Mouse (Mus musculus): ENCODE data around the gene Paqr8.

DNA sequence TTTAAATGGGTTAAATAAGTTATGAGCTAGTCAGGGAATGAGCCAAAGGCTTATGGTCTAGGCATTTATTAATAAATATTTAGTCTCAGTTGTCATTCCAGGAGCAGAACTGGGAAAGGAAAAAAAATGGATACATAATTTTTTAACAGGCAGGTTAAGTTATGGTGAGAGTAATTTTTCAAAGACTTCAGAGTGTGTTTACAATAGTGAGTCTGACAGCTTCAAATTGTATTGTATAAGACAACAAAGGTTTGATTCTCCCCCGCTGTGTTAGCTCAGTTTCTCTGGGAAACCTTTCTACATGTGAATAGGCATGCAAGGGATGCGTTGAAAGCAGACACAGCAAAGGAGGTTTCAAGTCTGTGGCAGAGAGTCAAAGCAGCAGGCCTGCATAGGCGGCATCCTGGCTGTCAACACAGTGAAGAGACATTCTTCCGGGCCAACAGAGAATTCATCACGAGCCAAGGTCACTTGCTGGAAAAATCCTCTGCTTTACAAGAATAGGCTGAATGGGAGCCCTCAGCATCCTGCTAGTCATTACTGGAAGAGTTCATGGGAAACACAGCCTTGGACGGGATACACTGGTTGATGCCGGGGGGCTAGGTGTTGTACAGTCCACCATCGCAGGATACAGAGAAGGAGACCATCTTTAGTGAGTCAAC, 23.0 kb upstream of the Paqr8 start:
- no peak for TF ChIP-seq CTCF (IDR thresholded peaks at IDR 0.05; ENCODE audit: low read depth, low read length)
- TF ChIP-seq POLR2A (IDR thresholded peaks at IDR 0.05; ENCODE audit: borderline replicate concordance, low read depth, low read length), result no peak

All from bone marrow macrophage, adult 2 months (primary cell).